Mouse (Mus musculus) CH12.LX (cell line): ENCODE results near the gene Epb41l5. TPM values are rescaled to one million over a fixed set of nuclear protein-coding genes. Genes with fewer than 3 reads are reported as not detected.

ENCODE experiments used
- DNase-seq: peaks from one replicate; pipeline ENCODE4 v3.0.0-alpha.2; 2013; ENCODE audit errors: extremely low read depth
- H3K27ac ChIP-seq: 2 replicates; pipeline ENCODE4 v1.5.1; 2012; ENCODE audit warnings: low read depth, mild to moderate bottlenecking, control low read depth, moderate library complexity; ENCODE audit not compliant: insufficient read depth
- H3K27me3 ChIP-seq: replicated peaks from 2 replicates; pipeline ENCODE3; 2012; ENCODE audit warnings: inconsistent platforms
- H3K36me3 ChIP-seq, 2 experiments: replicated peaks in 1 of 2; 2 replicates each; pipeline versions ENCODE3 to v1.6.1; 2012; ENCODE audit warnings: inconsistent platforms in 1 of 2, low read length in 1 of 2, mild to moderate bottlenecking in 1 of 2, mixed read lengths in 1 of 2, moderate library complexity in 1 of 2; ENCODE audit not compliant: control insufficient read depth in 1 of 2, insufficient read depth in 1 of 2
- H3K4me1 ChIP-seq, 2 experiments: 2 replicates each; pipeline ENCODE4 v1.6.1; 2012; ENCODE audit warnings: inconsistent platforms in 1 of 2, moderate library complexity in 1 of 2; ENCODE audit not compliant: insufficient read depth in 2 of 2, control insufficient read depth in 1 of 2
- H3K4me2 ChIP-seq: 2 replicates; pipeline ENCODE4 v1.6.1; 2012; ENCODE audit warnings: low read depth, mild to moderate bottlenecking, control low read depth; ENCODE audit not compliant: poor library complexity, insufficient read depth, severe bottlenecking
- H3K4me3 ChIP-seq, 3 experiments: fragments of 150-350 bp in 1 of 3; sonication (generic) in 1 of 3; replicated peaks in 1 of 3; 2 replicates each; pipeline versions ENCODE3 to v1.5.1; 2011 to 2012; ENCODE audit warnings: low read depth in 2 of 3, low read length in 2 of 3, mild to moderate bottlenecking in 2 of 3, moderate library complexity in 2 of 3, control low read depth in 1 of 3, improper control_type of control experiment in 1 of 3, inconsistent platforms in 1 of 3, mixed read lengths in 1 of 3; ENCODE audit not compliant: poor library complexity in 1 of 3
- H3K79me2 ChIP-seq: replicated peaks from 2 replicates; pipeline ENCODE4 v1.6.1; 2012; ENCODE audit warnings: mild to moderate bottlenecking, moderate library complexity; ENCODE audit not compliant: control insufficient read depth, poor library complexity, insufficient read depth, severe bottlenecking; ENCODE audit errors: extremely low read depth
- H3K9ac ChIP-seq: 2 replicates; pipeline ENCODE4 v1.6.1; 2012; ENCODE audit warnings: low read depth, mild to moderate bottlenecking, control low read depth, moderate library complexity; ENCODE audit not compliant: insufficient read depth
- H3K9me3 ChIP-seq: replicated peaks from 2 replicates; pipeline ENCODE3; 2012; ENCODE audit warnings: low read length, inconsistent platforms, mixed read lengths
- ELF1 ChIP-seq: IDR thresholded peaks from 2 replicates; pipeline ENCODE4 v1.6.1; 2014; ENCODE audit warnings: low read depth, mild to moderate bottlenecking, inconsistent platforms, low read length, improper control_type of control experiment
- IRF4 ChIP-seq: IDR thresholded peaks from 2 replicates; pipeline ENCODE4 v1.6.1; 2014; ENCODE audit warnings: low read depth, mild to moderate bottlenecking, inconsistent platforms, low read length, improper control_type of control experiment
- JUN ChIP-seq: IDR thresholded peaks from 2 replicates; pipeline ENCODE4 v1.6.1; 2011; ENCODE audit warnings: low read depth, mild to moderate bottlenecking, low read length, improper control_type of control experiment, moderate library complexity; ENCODE audit not compliant: insufficient read depth
- KAT2A ChIP-seq: IDR thresholded peaks from 2 replicates; pipeline ENCODE4 v1.6.1; 2012; ENCODE audit warnings: low read length, improper control_type of control experiment, inconsistent platforms; ENCODE audit not compliant: insufficient replicate concordance
- MAFK ChIP-seq: IDR thresholded peaks from 2 replicates; pipeline ENCODE4 v1.6.1; 2011; ENCODE audit warnings: low read length, improper control_type of control experiment; ENCODE audit not compliant: insufficient replicate concordance
- MAX ChIP-seq: IDR thresholded peaks from 2 replicates; pipeline ENCODE4 v1.6.1; 2011; ENCODE audit warnings: low read length, improper control_type of control experiment
- MEF2A ChIP-seq: IDR thresholded peaks from 2 replicates; pipeline ENCODE4 v1.6.1; 2014; ENCODE audit warnings: low read depth, mild to moderate bottlenecking, inconsistent platforms, low read length, improper control_type of control experiment, borderline replicate concordance
- MXI1 ChIP-seq: IDR thresholded peaks from 2 replicates; pipeline ENCODE4 v1.6.1; 2011; ENCODE audit warnings: mild to moderate bottlenecking, low read depth, low read length, improper control_type of control experiment
- NELFE ChIP-seq: IDR thresholded peaks from 2 replicates; pipeline ENCODE4 v1.6.1; 2011; ENCODE audit warnings: low read depth, low read length, improper control_type of control experiment
- PAX5 ChIP-seq: IDR thresholded peaks from 2 replicates; pipeline ENCODE4 v1.6.1; 2012; ENCODE audit warnings: low read length, inconsistent platforms, mixed read lengths
- POLR2A ChIP-seq: IDR thresholded peaks from 2 replicates; pipeline ENCODE4 v1.6.1; 2011; ENCODE audit warnings: low read depth, mild to moderate bottlenecking, improper control_type of control experiment, low read length
- RAD21 ChIP-seq: IDR thresholded peaks from 2 replicates; pipeline ENCODE4 v1.6.1; 2011; ENCODE audit warnings: low read depth, mild to moderate bottlenecking, low read length, improper control_type of control experiment, moderate library complexity
- SIN3A ChIP-seq: IDR thresholded peaks from 2 replicates; pipeline ENCODE4 v1.6.1; 2012; ENCODE audit warnings: low read length, improper control_type of control experiment, inconsistent platforms
- UBTF ChIP-seq: IDR thresholded peaks from 2 replicates; pipeline ENCODE4 v1.6.1; 2012; ENCODE audit warnings: low read depth, mild to moderate bottlenecking, inconsistent platforms, low read length, improper control_type of control experiment, moderate library complexity
- USF1 ChIP-seq: IDR thresholded peaks from 2 replicates; pipeline ENCODE4 v1.6.1; 2014; ENCODE audit warnings: low read depth, mild to moderate bottlenecking, inconsistent platforms, low read length, improper control_type of control experiment
- USF2 ChIP-seq: conservative IDR thresholded peaks from 2 replicates; pipeline ENCODE4 v1.6.1; 2011; ENCODE audit warnings: low read depth, low read length, improper control_type of control experiment
- ZC3H11A ChIP-seq: IDR thresholded peaks from 2 replicates; pipeline ENCODE4 v1.6.1; 2012; ENCODE audit warnings: low read depth, mild to moderate bottlenecking, inconsistent platforms, low read length, improper control_type of control experiment
- ZKSCAN1 ChIP-seq: IDR thresholded peaks from 2 replicates; pipeline ENCODE4 v1.6.1; 2012; ENCODE audit warnings: low read depth, inconsistent platforms, low read length, improper control_type of control experiment, borderline replicate concordance
- ZNF384 ChIP-seq: IDR thresholded peaks from 2 replicates; pipeline ENCODE4 v1.6.1; 2012; ENCODE audit warnings: low read depth, low read length, improper control_type of control experiment, inconsistent platforms
- dilution Hi-C: fragments of 300-500 bp; cut with MboI; formaldehyde crosslinking; loops from 2 replicates; pipeline ENCODE4 v1.14.3; 2020; ENCODE audit warnings: low sequenced_read_pairs; ENCODE audit not compliant: extremely low pct_unique_long_range_greater_than_20kb, extremely low pct_ligation_motif_present
- in situ Hi-C: fragments of 300-500 bp; cut with MboI; formaldehyde crosslinking; loops from 3 replicates; pipeline ENCODE4 v1.14.3; 2019; ENCODE audit warnings: low sequenced_read_pairs, low pct_ligation_motif_present, low pct_unique_long_range_greater_than_20kb, mixed read lengths
- polyA plus RNA-seq: library from polyadenylated mRNA; unstranded; fragments of >175 nt; gene quantifications from 2 replicates; pipeline ENCODE4 v1.2.1, GENCODE M21; 2012; ENCODE audit warnings: low read depth; ENCODE audit not compliant: insufficient read length
- total RNA-seq, 2 experiments: library from RNA; depleted of rRNA; stranded (reverse); fragments of 300-350 nt in 1 of 2; fragments of >200 nt in 1 of 2; gene quantifications; 2 replicates each; pipeline ENCODE4 v1.2.3; 2012 to 2014

Gene Epb41l5
- total and polyA plus RNA-seq, 3 experiments: 3.8 to 4.5 (median 4.3) TPM

DNA sequence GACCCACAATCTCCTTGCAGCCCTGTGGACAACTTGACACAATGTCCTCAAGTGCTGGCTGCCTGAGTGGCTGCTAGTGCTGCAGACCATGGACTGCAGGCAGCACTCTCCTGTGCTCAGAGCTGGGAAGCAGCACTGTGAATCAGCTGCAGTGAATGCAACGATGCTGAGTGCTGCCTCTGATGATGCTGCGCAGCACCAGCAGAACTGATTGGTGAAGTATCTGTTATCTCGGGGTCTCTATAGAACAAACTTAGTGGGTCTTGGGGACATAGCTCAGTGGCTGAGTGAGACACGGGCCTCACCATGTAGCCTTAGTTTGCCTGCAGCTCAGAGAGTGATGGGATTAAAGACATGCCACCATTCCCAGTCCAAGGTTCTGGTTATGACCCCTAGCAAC lies 103.1 kb downstream of the Epb41l5 start:
- no peak overlapping the region for H3K27ac ChIP-seq
- H3K4me3 ChIP-seq: no peak overlapping the region
- H3K79me2 ChIP-seq: no peaks in the 10 kb centered on the region
- no peak overlapping the region for H3K4me2 ChIP-seq
- H3K36me3 ChIP-seq: peaks cover 0 to 2% of the 10 kb centered on the region in 2 experiments
- no peak for DNase-seq
- TF ChIP-seq MEF2A (no peak), MAX (no peak), SIN3A (no peak), ZNF384 (no peak)
- dilution Hi-C loops: no loop called here
- H3K9ac ChIP-seq: no peak overlapping the region
- no peaks in the 10 kb centered on the region for H3K27me3 ChIP-seq
- no peaks in the 10 kb centered on the region for H3K9me3 ChIP-seq
- in situ Hi-C loops: no loop called here
- H3K4me1 ChIP-seq: no peaks in the 10 kb centered on the region

- no peak overlapping the region for H3K27ac ChIP-seq
- H3K27me3 ChIP-seq: no peaks in the 10 kb centered on the region
- H3K4me3 ChIP-seq: no peak overlapping the region
- H3K79me2 ChIP-seq: no peaks in the 10 kb centered on the region
- H3K4me2 ChIP-seq: no peak overlapping the region
- TF ChIP-seq POLR2A (no peak), MAFK (no peak), PAX5 (no peak), USF2 (no peak), NELFE (no peak), ZNF384 (no peak), UBTF (no peak), IRF4 (no peak), ELF1 (no peak), MXI1 (no peak), RAD21 (no peak), ZKSCAN1 (no peak), JUN (no peak), SIN3A (no peak), USF1 (no peak), KAT2A (no peak), MEF2A (no peak), ZC3H11A (no peak)
- no peaks in the 10 kb centered on the region for H3K9me3 ChIP-seq
- no peak for DNase-seq
- in situ Hi-C loops: no loop called here
- no peak overlapping the region for H3K9ac ChIP-seq
- peaks cover 0 to 2% of the 10 kb centered on the region in 2 experiments for H3K36me3 ChIP-seq
- dilution Hi-C loops: no loop called here
- no peaks in the 10 kb centered on the region for H3K4me1 ChIP-seq
These were observed 103.6 kb downstream of the Epb41l5 start for GRCm38 (mm10) chr1:119545164-119545563.
